Mouse (Mus musculus): ENCODE measurements around the gene Tas2r122.
"Not testable (repeated sequence)": the region's sequence is repeated elsewhere in the genome, so short reads cannot be mapped to it uniquely, and the experiment has no call there.

The Tas2r122 gene

GRCm38 (mm10) chr6:132711828-132712227 is at the start of gene Tas2r122:
TSS of gene Tas2r122 (minus strand) at chr6:132711928.
- DNase-seq (ENCODE audit: low spot score), result no peak

- DNase-seq (ENCODE audit: low spot score), result no peak
Measured at GRCm38 (mm10) chr6:132754430-132754829, 42.7 kb upstream of the Tas2r122 start, which contains the start of gene Tas2r124. TSS of gene Tas2r124 (plus strand) at chr6:132754730.

- DNase-seq (ENCODE audit: low spot score), result no peak
Measured at GRCm38 (mm10) chr6:132750206-132750605, 38.5 kb upstream of the Tas2r122 start.

- DNase-seq (ENCODE audit: low spot score), result no peak
Measured at GRCm38 (mm10) chr6:132737935-132738334, 26.2 kb upstream of the Tas2r122 start, which contains the start of gene Tas2r115. TSS of gene Tas2r115 (minus strand) at chr6:132738035.

- DNase-seq (ENCODE audit: low spot score), result no peak
Measured at GRCm38 (mm10) chr6:132700907-132701306, 10.8 kb downstream of the Tas2r122 start, which contains the start of gene Tas2r121. TSS of gene Tas2r121 (minus strand) at chr6:132701007.

GRCm38 (mm10) chr6:132691596-132691995 is 20.1 kb downstream of the Tas2r122 start:
- DNase-seq (ENCODE audit: low spot score), result not testable (repeated sequence)
